Mouse (Mus musculus) heart, adult 18-20 months (tissue): ENCODE data around the gene Jagn1. TPM values are rescaled to one million over a fixed set of nuclear protein-coding genes. Genes with fewer than 3 reads are reported as not detected.

ENCODE experiments used
- DNase-seq, 2 experiments: peaks; one replicate each; pipeline ENCODE4 v3.0.0; 2021 to 2022; ENCODE audit warnings: mixed read lengths in 1 of 2
- long read RNA-seq, 2 experiments: library from polyadenylated mRNA; stranded (forward); transcript quantifications; one replicate each; pipeline ENCODE4 v2.0.0; 2021
- total RNA-seq, 2 experiments: library from RNA; stranded (reverse); gene quantifications; 2 replicates each; pipeline ENCODE4 v1.2.3; 2021

Jagn1 gene
- 10 to 100 TPM; 20.8 to 22.8 TPM for total RNA-seq
- long read RNA-seq, experiment 1, transcript Jagn1-201 (2 exons, 1,201 nt): major isoform, 15 of 17 reads
- long read RNA-seq, experiment 1, partial matches to known transcripts: 0 of 17 reads
- long read RNA-seq, experiment 1, other reads (novel, unspliced or antisense): 2 of 17 reads
- long read RNA-seq, experiment 2, transcript Jagn1-201 (2 exons, 1,201 nt): major isoform, 16 of 18 reads
- long read RNA-seq, experiment 2, partial matches to known transcripts: 0 of 18 reads
- long read RNA-seq, experiment 2, other reads (novel, unspliced or antisense): 2 of 18 reads

- DNase-seq: peak; percentile 94 to 98
Measured at GRCm38 (mm10) chr6:113442442-113443090, at the start of gene Jagn1. Gene Jagn1, plus strand, starts transcription at chr6:113442569.

- DNase-seq: peak in 1 of 2 experiments; percentile 16
Measured at GRCm38 (mm10) chr6:113393951-113394350, 48.4 kb upstream of the Jagn1 start.

DNA sequence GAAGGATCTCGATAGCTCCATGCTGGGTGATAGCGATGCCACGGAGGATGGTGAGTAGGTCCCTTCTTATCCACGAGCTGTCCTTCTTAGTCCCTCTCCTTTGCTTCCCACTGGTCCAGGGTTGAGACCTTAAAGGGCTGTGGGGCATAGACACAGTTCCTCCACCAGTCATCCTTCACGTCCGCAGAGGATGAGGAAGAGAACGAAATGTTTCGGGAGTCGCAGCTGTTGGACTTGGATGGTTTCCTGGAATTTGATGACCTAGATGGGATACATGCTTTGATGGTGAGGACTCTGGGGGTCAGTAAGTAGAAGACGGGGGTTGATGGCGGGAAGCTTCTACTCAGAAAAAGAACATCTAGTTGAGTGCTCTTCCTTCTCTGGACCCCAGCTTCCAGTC, 47.6 kb upstream of the Jagn1 start:
- DNase-seq: no peak

- no peak for DNase-seq
Measured at GRCm38 (mm10) chr6:113395501-113395900, 46.9 kb upstream of the Jagn1 start.

GRCm38 (mm10) chr6:113396270-113397030, 45.9 kb upstream of the Jagn1 start:
- DNase-seq: no peak

DNA sequence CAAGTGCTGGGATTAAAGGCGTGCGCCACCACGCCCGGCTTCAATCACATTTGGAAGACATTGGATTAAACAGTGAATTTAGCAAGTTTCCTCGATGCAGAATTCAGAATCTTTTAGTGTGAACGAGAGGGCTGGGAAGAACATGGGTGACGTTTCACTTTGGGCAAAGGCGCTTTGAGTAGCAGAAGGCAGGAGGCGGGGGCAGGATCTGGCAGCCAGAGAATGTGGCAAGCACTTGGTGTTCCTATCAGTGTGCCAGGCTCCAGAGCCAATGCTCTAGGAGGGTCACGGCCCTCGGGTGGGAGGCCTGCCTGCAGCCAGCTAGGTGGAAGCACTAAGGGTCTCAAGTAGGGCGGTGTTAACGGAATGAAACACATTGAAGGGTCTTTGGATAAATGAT, 40.3 kb upstream of the Jagn1 start:
- peak in 1 of 2 experiments; percentile 63 for DNase-seq

GRCm38 (mm10) chr6:113404649-113405448, 37.5 kb upstream of the Jagn1 start:
- DNase-seq: peak in 1 of 2 experiments; percentile 27

DNA sequence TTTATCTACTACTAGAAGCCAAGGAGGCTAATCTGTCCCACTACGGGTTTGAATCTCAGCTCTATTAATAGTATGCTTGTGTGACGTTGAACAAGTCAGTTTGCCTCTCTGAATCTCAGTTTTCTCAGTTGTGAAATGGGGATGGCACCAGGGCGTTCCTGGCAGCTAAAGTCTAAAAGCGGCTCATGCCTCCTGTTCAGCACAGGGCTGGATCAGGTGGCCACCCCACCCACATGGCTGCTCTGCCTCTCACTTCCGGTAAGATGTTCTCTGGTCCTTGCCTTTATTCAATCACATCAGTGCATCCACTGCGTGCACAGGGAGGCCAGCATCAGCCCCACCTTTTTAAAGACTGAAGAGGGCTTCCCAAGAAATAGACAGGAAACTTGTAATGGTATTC, 36.9 kb upstream of the Jagn1 start:
- no peak for DNase-seq

DNA sequence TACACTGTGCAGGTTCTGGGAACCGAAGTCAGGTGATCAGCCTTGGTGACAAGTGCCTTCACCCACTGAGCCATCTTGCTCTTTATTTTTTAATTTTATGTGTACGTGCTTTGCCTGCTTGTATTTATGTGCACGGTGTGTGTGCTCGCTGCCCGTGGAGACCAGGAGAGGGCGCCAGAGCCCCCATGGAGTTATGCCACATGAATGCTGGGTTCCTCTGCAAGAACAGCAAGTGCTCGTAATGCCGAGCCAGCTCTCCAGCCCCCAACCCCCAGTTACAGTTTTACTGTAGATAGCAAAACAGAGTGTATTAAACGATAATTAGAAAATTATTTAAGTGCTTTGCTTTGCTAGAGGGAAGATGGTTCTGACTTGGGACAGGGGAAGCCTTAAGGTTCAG, 35.7 kb upstream of the Jagn1 start:
- no peak for DNase-seq

DNA sequence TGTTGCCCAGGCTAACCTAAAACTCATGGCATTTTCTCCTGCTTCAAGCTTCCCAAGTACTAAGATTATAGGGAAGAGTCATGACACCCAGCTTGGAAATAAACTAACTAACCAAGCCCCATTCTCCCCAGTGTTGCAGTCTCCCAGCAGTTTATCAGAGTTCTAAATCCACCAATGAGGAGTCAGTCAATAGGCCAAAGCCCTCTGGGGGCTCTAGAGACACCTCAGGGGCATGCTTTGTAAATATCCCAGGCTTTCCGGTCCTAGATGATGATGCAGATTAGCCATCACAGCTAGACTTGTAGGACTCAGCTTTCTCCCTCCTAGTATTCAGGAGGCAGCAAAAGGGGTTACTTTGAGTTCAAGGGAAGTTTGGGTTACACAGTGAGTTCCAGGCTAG, 32.4 kb upstream of the Jagn1 start:
- DNase-seq: no peak

GRCm38 (mm10) chr6:113416416-113416815, 26.0 kb upstream of the Jagn1 start:
- DNase-seq: no peak

DNA sequence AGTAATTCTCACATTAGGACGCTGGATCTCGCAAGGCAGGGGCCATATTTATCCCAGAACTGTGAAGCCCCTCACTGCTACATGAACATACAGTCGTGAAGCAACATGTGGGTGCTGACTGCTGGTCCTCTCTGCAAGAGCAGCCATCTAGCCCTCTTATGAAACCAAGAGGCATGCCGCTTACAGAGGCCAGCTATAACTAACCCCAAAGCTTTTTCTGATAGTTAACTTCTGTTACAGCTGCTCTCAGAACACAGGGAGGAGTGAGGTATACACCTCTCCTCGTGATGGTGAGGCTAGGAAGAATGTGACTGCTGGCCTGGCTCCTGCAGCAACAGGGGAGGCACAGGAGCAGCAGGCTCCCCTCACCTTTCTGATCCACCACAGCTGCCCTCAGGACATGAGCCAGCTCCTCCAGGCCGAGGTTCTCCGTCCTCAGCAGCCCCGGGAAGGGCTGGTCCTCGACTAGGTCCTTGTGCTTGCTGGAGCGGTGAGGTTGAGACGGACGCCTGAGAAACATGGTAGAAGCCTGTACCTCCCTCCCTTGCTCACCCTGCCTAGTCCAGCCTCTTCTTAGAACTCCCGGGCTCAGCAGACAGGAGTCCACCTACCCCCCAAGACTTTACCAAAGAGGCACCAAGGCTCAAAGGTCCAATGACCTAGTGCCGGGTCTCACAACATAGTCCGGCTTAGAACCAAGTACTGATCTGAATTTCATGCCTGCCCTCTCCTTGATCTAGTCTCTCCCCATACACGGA, 23.7 kb upstream of the Jagn1 start:
- no peak for DNase-seq

GRCm38 (mm10) chr6:113419199-113419587, 23.2 kb upstream of the Jagn1 start, which contains the start of gene Rpusd3:
Gene Rpusd3, minus strand, starts transcription at chr6:113419340.
- DNase-seq: peak; percentile 99 to 100

GRCm38 (mm10) chr6:113423000-113423399, 19.4 kb upstream of the Jagn1 start:
- no peak for DNase-seq

DNA sequence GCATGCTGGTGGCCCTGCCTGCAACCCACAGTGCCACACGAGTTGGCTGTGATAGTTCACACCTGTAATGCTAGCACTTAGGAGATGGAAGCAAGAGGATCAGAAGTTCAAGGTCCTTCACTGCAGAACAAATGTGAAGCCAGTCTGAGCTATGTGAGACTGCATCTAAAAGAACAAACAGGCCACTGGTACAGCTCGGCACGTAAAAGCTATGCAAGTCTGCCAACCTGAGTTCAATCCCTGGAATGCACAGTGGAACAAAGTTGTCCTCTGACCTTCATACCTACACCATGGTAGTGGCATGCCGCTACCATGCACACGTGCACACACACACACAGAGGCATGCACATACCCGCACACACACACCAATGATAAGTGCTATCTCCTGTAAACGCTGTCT, 18.2 kb upstream of the Jagn1 start:
- peak in 1 of 2 experiments; percentile 14 for DNase-seq

- no peak for DNase-seq
Measured at GRCm38 (mm10) chr6:113426696-113427095, 15.7 kb upstream of the Jagn1 start.

GRCm38 (mm10) chr6:113427397-113427796, 15.0 kb upstream of the Jagn1 start:
- DNase-seq: no peak

DNA sequence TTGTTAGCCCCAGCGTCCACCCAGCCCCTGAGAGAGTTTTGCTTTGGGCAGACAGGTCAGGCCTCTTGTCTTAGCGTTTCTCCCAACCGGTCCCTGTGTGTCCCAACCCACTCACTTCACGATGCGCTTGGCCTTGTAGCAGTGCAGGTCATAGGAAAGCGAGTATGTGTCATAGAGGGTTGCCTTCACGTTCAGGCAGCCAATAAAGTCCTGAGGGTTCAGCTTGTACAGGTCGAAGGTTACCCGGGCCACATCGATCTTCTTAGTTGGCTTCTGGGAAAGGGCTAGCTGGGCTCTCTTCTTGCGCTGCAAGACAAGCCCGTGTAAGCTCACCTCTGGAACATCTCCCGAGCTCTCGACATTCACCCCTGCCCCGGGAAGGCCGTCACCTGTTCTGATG, 14.4 kb upstream of the Jagn1 start:
- DNase-seq: no peak

GRCm38 (mm10) chr6:113429965-113430364, 12.4 kb upstream of the Jagn1 start:
- DNase-seq: no peak

DNA sequence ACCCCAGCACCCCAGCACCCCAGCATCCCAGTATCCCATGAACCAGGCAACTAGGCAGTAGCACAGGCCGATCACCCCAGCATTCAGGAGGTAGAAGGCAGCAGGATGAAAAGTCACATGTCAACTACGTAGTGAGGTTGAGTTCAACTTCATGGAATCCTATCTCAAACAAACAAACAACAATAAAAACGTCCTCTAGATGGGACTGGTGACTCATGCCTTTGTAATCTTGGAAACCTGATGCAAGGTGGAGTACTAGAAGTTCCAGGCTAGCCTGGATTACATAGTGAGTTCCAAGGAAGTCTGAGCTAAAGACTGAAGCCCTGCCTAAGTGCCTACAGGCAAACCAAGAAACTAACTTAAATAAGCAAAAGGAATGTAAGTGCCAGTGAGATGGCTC, 11.5 kb upstream of the Jagn1 start:
- no peak for DNase-seq

- DNase-seq: no peak
Measured at GRCm38 (mm10) chr6:113431801-113432200, 10.6 kb upstream of the Jagn1 start.
